Mouse (Mus musculus): Measurements from ENCODE around the gene Noxo1.
"Not testable (repeated sequence)": the region's sequence is repeated elsewhere in the genome, so short reads cannot be mapped to it uniquely, and the experiment has no call there.

The Noxo1 gene

GRCm38 (mm10) chr17:24696011-24696697 lies at the start of gene Noxo1, which contains the start of gene Gfer:
TSS of gene Noxo1 (plus strand) at chr17:24696234.
TSS of gene Gfer (minus strand) at chr17:24696156.
- peak; percentile 84 for DNase-seq

GRCm38 (mm10) chr17:24646381-24646780 lies 49.7 kb upstream of the Noxo1 start:
- no peak for DNase-seq

GRCm38 (mm10) chr17:24647493-24647892 lies 48.5 kb upstream of the Noxo1 start:
- no peak for DNase-seq

- DNase-seq, result no peak
Measured at GRCm38 (mm10) chr17:24648731-24649377, 47.2 kb upstream of the Noxo1 start.

- no peak for DNase-seq
Measured at GRCm38 (mm10) chr17:24649581-24650069, 46.4 kb upstream of the Noxo1 start.

GRCm38 (mm10) chr17:24650070-24650616 lies 45.9 kb upstream of the Noxo1 start, which contains the start of gene Slc9a3r2:
TSS of gene Slc9a3r2 (minus strand) at chr17:24650327.
- DNase-seq, result peak; percentile 73

- no peak for DNase-seq
Measured at GRCm38 (mm10) chr17:24650766-24651165, 45.3 kb upstream of the Noxo1 start.

- no peak for DNase-seq
Measured at GRCm38 (mm10) chr17:24651835-24652234, 44.2 kb upstream of the Noxo1 start.

GRCm38 (mm10) chr17:24653967-24654710 lies 41.9 kb upstream of the Noxo1 start:
- DNase-seq, result peak; percentile 68

- DNase-seq, result no peak
Measured at GRCm38 (mm10) chr17:24654969-24655368, 41.1 kb upstream of the Noxo1 start.

GRCm38 (mm10) chr17:24658017-24658758 lies 37.8 kb upstream of the Noxo1 start, which contains the start of gene Npw:
TSS of gene Npw (minus strand) at chr17:24658457.
- DNase-seq, result no peak

GRCm38 (mm10) chr17:24667011-24667410 lies 29.0 kb upstream of the Noxo1 start:
- DNase-seq, result not testable (repeated sequence)

GRCm38 (mm10) chr17:24667416-24667815 lies 28.6 kb upstream of the Noxo1 start:
- DNase-seq, result peak; percentile 74

- DNase-seq, result not testable (repeated sequence)
Measured at GRCm38 (mm10) chr17:24669214-24669544, 26.9 kb upstream of the Noxo1 start.

GRCm38 (mm10) chr17:24669545-24670245 lies 26.3 kb upstream of the Noxo1 start, which contains the start of gene Zfp598:
TSS of gene Zfp598 (plus strand) at chr17:24669687.
- peak; percentile 93 for DNase-seq

- no peak for DNase-seq
Measured at GRCm38 (mm10) chr17:24670246-24670844, 25.7 kb upstream of the Noxo1 start.

- no peak for DNase-seq
Measured at GRCm38 (mm10) chr17:24671346-24671745, 24.7 kb upstream of the Noxo1 start.

GRCm38 (mm10) chr17:24672141-24672540 lies 23.9 kb upstream of the Noxo1 start:
- DNase-seq, result no peak

- no peak for DNase-seq
Measured at GRCm38 (mm10) chr17:24674277-24674676, 21.8 kb upstream of the Noxo1 start.

- DNase-seq, result peak; percentile 64
Measured at GRCm38 (mm10) chr17:24676187-24676586, 19.8 kb upstream of the Noxo1 start.

GRCm38 (mm10) chr17:24676877-24677276 lies 19.2 kb upstream of the Noxo1 start:
- no peak for DNase-seq

Measured in cerebellum, adult 11 months (tissue).